Mouse (Mus musculus) cortical plate, adult 2 months (tissue): ENCODE measurements around the gene C1qtnf3.

Experiments
- CTCF ChIP-seq: fragments of 200-500 bp; IDR thresholded peaks from 2 replicates; pipeline ENCODE4 v1.5.1; 2011; ENCODE audit warnings: mild to moderate bottlenecking, control low read depth, low read length; ENCODE audit not compliant: insufficient read depth; ENCODE audit errors: extremely low read depth
- POLR2A ChIP-seq: fragments of 200-500 bp; IDR thresholded peaks from 2 replicates; pipeline ENCODE4 v1.6.1; 2011; ENCODE audit warnings: mild to moderate bottlenecking, low read length, control low read depth; ENCODE audit not compliant: insufficient read depth; ENCODE audit errors: extremely low read depth

- TF ChIP-seq CTCF (no peak), POLR2A (no peak)
Measured at GRCm38 (mm10) chr15:10928633-10929270, 23.4 kb upstream of the C1qtnf3 start.
